Mouse (Mus musculus) MEL (cell line): ENCODE measurements around the gene Tcf21. TPM values are rescaled to one million over a fixed set of nuclear protein-coding genes. Genes with fewer than 3 reads are reported as not detected.

Experiments
- DNase-seq: peaks from one replicate; pipeline ENCODE4 v3.0.0; 2011; ENCODE audit warnings: low read depth, low spot score
- H3K27ac ChIP-seq: 2 replicates; pipeline ENCODE4 v1.5.1; 2012; ENCODE audit warnings: low read depth, mild to moderate bottlenecking, control low read depth, low read length, moderate library complexity; ENCODE audit not compliant: control insufficient read depth
- H3K27me3 ChIP-seq, 2 experiments: fragments of 150-350 bp in 1 of 2; sonication (generic) in 1 of 2; 2 replicates each; pipeline ENCODE4 v1.6.1; 2012; ENCODE audit warnings: low read length in 2 of 2, mild to moderate bottlenecking in 2 of 2, improper control_type of control experiment in 1 of 2, moderate library complexity in 1 of 2; ENCODE audit not compliant: insufficient read depth in 2 of 2, control insufficient read depth in 1 of 2
- H3K36me3 ChIP-seq, 2 experiments: 2 replicates each; pipeline ENCODE4 v1.6.1; 2012 to 2014; ENCODE audit warnings: low read length in 2 of 2, improper control_type of control experiment in 1 of 2, inconsistent platforms in 1 of 2, mild to moderate bottlenecking in 1 of 2; ENCODE audit not compliant: insufficient read depth in 2 of 2, control insufficient read depth in 1 of 2
- H3K4me1 ChIP-seq, 2 experiments: fragments of 150-350 bp in 1 of 2; sonication (generic) in 1 of 2; 2 replicates each; pipeline ENCODE4 v1.6.1; 2012; ENCODE audit warnings: low read length in 2 of 2, improper control_type of control experiment in 1 of 2, mild to moderate bottlenecking in 1 of 2; ENCODE audit not compliant: insufficient read depth in 2 of 2, control insufficient read depth in 1 of 2
- H3K4me3 ChIP-seq, 2 experiments: fragments of 150-350 bp in 1 of 2; sonication (generic) in 1 of 2; 2 replicates each; pipeline ENCODE4 v1.5.1; 2012; ENCODE audit warnings: low read depth in 2 of 2, low read length in 2 of 2, mild to moderate bottlenecking in 2 of 2, moderate library complexity in 2 of 2, control low read depth in 1 of 2, improper control_type of control experiment in 1 of 2; ENCODE audit not compliant: control insufficient read depth in 1 of 2, insufficient read depth in 1 of 2
- H3K79me2 ChIP-seq: 2 replicates; pipeline ENCODE4 v1.6.1; 2012; ENCODE audit warnings: mild to moderate bottlenecking, low read length, moderate library complexity; ENCODE audit not compliant: control insufficient read depth, poor library complexity, insufficient read depth
- H3K9ac ChIP-seq: 2 replicates; pipeline ENCODE4 v1.6.1; 2012; ENCODE audit warnings: low read depth, mild to moderate bottlenecking, control low read depth, low read length, moderate library complexity; ENCODE audit not compliant: control insufficient read depth, poor library complexity, severe bottlenecking
- H3K9me3 ChIP-seq: fragments of 150-350 bp; sonication (generic); replicated peaks from 2 replicates; pipeline ENCODE4 v1.6.1; 2012; ENCODE audit warnings: mild to moderate bottlenecking, low read length, improper control_type of control experiment, moderate library complexity; ENCODE audit not compliant: insufficient read depth
- CHD1 ChIP-seq: IDR thresholded peaks from 2 replicates; pipeline ENCODE4 v1.6.1; 2012; ENCODE audit warnings: low read depth, mild to moderate bottlenecking, inconsistent platforms, low read length, improper control_type of control experiment
- E2F4 ChIP-seq: IDR thresholded peaks from 2 replicates; pipeline ENCODE4 v1.6.1; 2011; ENCODE audit warnings: low read depth, low read length, improper control_type of control experiment, borderline replicate concordance
- GABPA ChIP-seq: IDR thresholded peaks from 2 replicates; pipeline ENCODE4 v1.6.1; 2012; ENCODE audit warnings: low read depth, mild to moderate bottlenecking, inconsistent platforms, low read length, improper control_type of control experiment, moderate library complexity
- GATA1 ChIP-seq: IDR thresholded peaks from 2 replicates; pipeline ENCODE4 v1.6.1; 2011; ENCODE audit warnings: low read depth, low read length, improper control_type of control experiment
- JUND ChIP-seq: IDR thresholded peaks from 2 replicates; pipeline ENCODE4 v1.6.1; 2011; ENCODE audit warnings: low read depth, mild to moderate bottlenecking, improper control_type of control experiment, low read length
- KAT2A ChIP-seq: conservative IDR thresholded peaks from 2 replicates; pipeline ENCODE4 v1.6.1; 2012; ENCODE audit warnings: low read depth, low read length, improper control_type of control experiment, inconsistent platforms
- MAX ChIP-seq: IDR thresholded peaks from 2 replicates; pipeline ENCODE4 v1.6.1; 2011; ENCODE audit warnings: low read length, improper control_type of control experiment
- MAZ ChIP-seq: IDR thresholded peaks from 2 replicates; pipeline ENCODE4 v1.6.1; 2012; ENCODE audit warnings: low read depth, mild to moderate bottlenecking, inconsistent platforms, low read length, improper control_type of control experiment
- MEF2A ChIP-seq: IDR thresholded peaks from 2 replicates; pipeline ENCODE4 v1.6.1; 2014; ENCODE audit warnings: low read depth, mild to moderate bottlenecking, inconsistent platforms, low read length, improper control_type of control experiment; ENCODE audit not compliant: poor library complexity, insufficient replicate concordance, severe bottlenecking; ENCODE audit errors: extremely low read depth
- MYC ChIP-seq: IDR thresholded peaks from 2 replicates; pipeline ENCODE4 v1.6.1; 2011; ENCODE audit warnings: low read depth, mild to moderate bottlenecking, low read length, improper control_type of control experiment, moderate library complexity
- NELFE ChIP-seq: IDR thresholded peaks from 2 replicates; pipeline ENCODE4 v1.6.1; 2011; ENCODE audit warnings: low read depth, low read length, improper control_type of control experiment
- POLR2A ChIP-seq, 2 experiments: IDR thresholded peaks; 2 replicates each; pipeline ENCODE4 v1.6.1; 2011 to 2012; ENCODE audit warnings: low read length in 2 of 2, mild to moderate bottlenecking in 2 of 2, control low read depth in 1 of 2, improper control_type of control experiment in 1 of 2, low read depth in 1 of 2, moderate library complexity in 1 of 2; ENCODE audit not compliant: control insufficient read depth in 1 of 2, insufficient read depth in 1 of 2, poor library complexity in 1 of 2
- POLR2AphosphoS5 ChIP-seq: IDR thresholded peaks from 2 replicates; pipeline ENCODE4 v1.6.1; 2012; ENCODE audit warnings: low read depth, borderline replicate concordance, mild to moderate bottlenecking, inconsistent platforms, low read length, moderate library complexity, mixed read lengths
- SIN3A ChIP-seq: IDR thresholded peaks from 2 replicates; pipeline ENCODE4 v1.6.1; 2012; ENCODE audit warnings: low read length, improper control_type of control experiment, inconsistent platforms
- TAL1 ChIP-seq: IDR thresholded peaks from 2 replicates; pipeline ENCODE4 v1.6.1; 2012; ENCODE audit warnings: mild to moderate bottlenecking, inconsistent platforms, low read length, moderate library complexity, mixed read lengths
- USF2 ChIP-seq, 2 experiments: IDR thresholded peaks; 2 replicates each; pipeline ENCODE4 v1.6.1; 2011 to 2012; ENCODE audit warnings: improper control_type of control experiment in 2 of 2, low read length in 2 of 2, borderline replicate concordance in 1 of 2, inconsistent platforms in 1 of 2, low read depth in 1 of 2, mild to moderate bottlenecking in 1 of 2; ENCODE audit not compliant: insufficient read depth in 1 of 2
- ZKSCAN1 ChIP-seq: IDR thresholded peaks from 2 replicates; pipeline ENCODE4 v1.6.1; 2012; ENCODE audit warnings: low read depth, mild to moderate bottlenecking, inconsistent platforms, low read length, improper control_type of control experiment, moderate library complexity
- polyA plus RNA-seq, 2 experiments: library from polyadenylated mRNA; stranded (reverse) in 1 of 2; unstranded in 1 of 2; fragments of >175 nt in 1 of 2; fragments of >200 nt in 1 of 2; gene quantifications; 2 replicates each; pipeline versions ENCODE4 v1.2.1 to v1.2.4; 2012; ENCODE audit warnings: low replicate concordance in 2 of 2, low read depth in 1 of 2; ENCODE audit not compliant: insufficient read length in 2 of 2, insufficient read depth in 1 of 2, missing spikeins in 1 of 2
- total RNA-seq: library from RNA; depleted of rRNA; stranded (reverse); fragments of 300-350 nt; gene quantifications from 2 replicates; pipeline ENCODE4 v1.2.3, GENCODE M21; 2012; rRNA removed

Gene Tcf21
- not detected in 2 replicates for total RNA-seq
- polyA plus RNA-seq: not detected

- Histone ChIP-seq H3K4me3 (no peak within 1 kb of the TSS), H3K79me2 (no peaks in the 10 kb centered on the region), H3K27me3 (no peaks in the 10 kb centered on the region; a peak in 1 of 4 replicates), H3K9me3 (no peaks in the 10 kb centered on the region), H3K36me3 (no peaks in the 10 kb centered on the region), H3K4me1 (no peaks in the 10 kb centered on the region), H3K9ac (no peak within 1 kb of the TSS), H3K27ac (no peak within 1 kb of the TSS)
- DNase-seq: no peak
- TF ChIP-seq TAL1: no peak
- no peak for TF ChIP-seq KAT2A
- TF ChIP-seq JUND: no peak
- no peak for TF ChIP-seq E2F4
- no peak for TF ChIP-seq POLR2A (IDR thresholded peaks at IDR 0.05; ENCODE audit: control insufficient read depth in 1 of 2, insufficient read depth in 1 of 2, low read depth in 1 of 2, low read length in 2 of 2, poor library complexity in 1 of 2)
- TF ChIP-seq SIN3A: no peak
- no peak for TF ChIP-seq GABPA
- no peak for TF ChIP-seq MAX
- TF ChIP-seq POLR2AphosphoS5: no peak
- no peak for TF ChIP-seq USF2 (IDR thresholded peaks at IDR 0.05; ENCODE audit: borderline replicate concordance in 1 of 2, insufficient read depth in 1 of 2, low read depth in 1 of 2, low read length in 2 of 2)
Measured at GRCm38 (mm10) chr10:22819871-22820590, at the start of gene Tcf21. TSS of gene Tcf21 (minus strand) at chr10:22820174.

GRCm38 (mm10) chr10:22868386-22868918 lies 48.5 kb upstream of the Tcf21 start:
- Histone ChIP-seq H3K79me2 (no peaks in the 10 kb centered on the region), H3K36me3 (no peaks in the 10 kb centered on the region), H3K27me3 (no peaks in the 10 kb centered on the region), H3K27ac (no peak overlapping the region), H3K9me3 (no peaks in the 10 kb centered on the region), H3K4me1 (no peaks in the 10 kb centered on the region), H3K4me3 (no peak overlapping the region), H3K9ac (no peak overlapping the region)
- DNase-seq: no peak
- TF ChIP-seq GATA1: no peak
- TF ChIP-seq MYC: no peak
- TF ChIP-seq MAZ: no peak
- TF ChIP-seq NELFE: no peak
- TF ChIP-seq E2F4: no peak
- no peak for TF ChIP-seq CHD1
- TF ChIP-seq MEF2A: no peak
- TF ChIP-seq ZKSCAN1: no peak
